10 mouse cellular contexts compared by ENCODE assay signal in genomic region chr4:53246083-53246747, GRCm38 (mm10).
DNase-seq lines count a peak whose midpoint lies in the region; ATAC-seq and TF ChIP-seq lines count a peak whose summit lies in the region.
"Had no signal": no experiment of that assay in that cellular context is flagged by ENCODE, and none has a peak within 500 bp of the region (broad histone marks: within the 10 kb centered on the region; RNA-seq: fewer than 3 reads in every experiment).

No protein-coding gene starts in this region.

- H3K4me1 ChIP-seq in lung, embryonic 14.5 days (ENCODE audit: insufficient read depth) = no peaks in the 10 kb centered on the region
- H3K4me1 ChIP-seq in kidney, postnatal 0 days (replicated peaks; ENCODE audit: insufficient read depth, low read length) = 0 out of 2 replicates have a peak, but pooled peaks cover 3% of the 10 kb centered on the region
- no peaks in the 10 kb centered on the region for H3K4me1 ChIP-seq in midbrain, embryonic 15.5 days

- DNase-seq in lung, embryonic 14.5 days = peak; percentile 37
- DNase-seq in lung, postnatal 4 days = no peak
- peak; percentile 43 for DNase-seq in c-Kit-positive CD71-positive TER-119-negative erythroid progenitor cells, embryonic 14.5 days (ENCODE audit: low read depth)
- peak; percentile 53 for DNase-seq in kidney, postnatal 0 days (ENCODE audit: low spot score)
- DNase-seq in frontal cortex, adult 2 months (ENCODE audit: extremely low spot score in 1 of 2, low spot score in 1 of 2) = no peak
- no peak for DNase-seq in spleen, postnatal 14 days (ENCODE audit: low spot score in 2 of 2)

- WGBS in lung, embryonic 14.5 days = 69% methylated on average over 15 of the region's 15 CpGs
- WGBS in kidney, postnatal 0 days = 68% methylated on average over 15 of the region's 15 CpGs
- 91% methylated on average over 15 of the region's 15 CpGs for WGBS in macrophage (ENCODE audit: missing documents)
- WGBS in midbrain, embryonic 15.5 days = 87% methylated on average over 15 of the region's 15 CpGs

- no peak overlapping the region for H3K4me2 ChIP-seq in lung, embryonic 14.5 days
- no peak overlapping the region for H3K4me2 ChIP-seq in kidney, postnatal 0 days (ENCODE audit: low read length)
- no peak overlapping the region for H3K4me2 ChIP-seq in midbrain, embryonic 15.5 days

- no peak; the same call in 1 of the 2 replicates for ATAC-seq in lung, embryonic 14.5 days (ENCODE audit: insufficient read depth)
- ATAC-seq in kidney, postnatal 0 days (replicated peaks; ENCODE audit: low FRiP score, low read depth) = peak; percentile 77; the same call in 1 of the 2 replicates
- ATAC-seq in midbrain, embryonic 15.5 days (replicated peaks) = no peak

- no peak overlapping the region for H3K27ac ChIP-seq in lung, embryonic 14.5 days (ENCODE audit: low read depth)
- H3K27ac ChIP-seq in kidney, postnatal 0 days = peak overlapping the region; percentile 54
- H3K27ac ChIP-seq in macrophage = 0 out of 2 replicates have a peak overlapping the region, but pooled peaks have one; percentile 15
- H3K27ac ChIP-seq in midbrain, embryonic 15.5 days = no peak overlapping the region
- H3K27ac ChIP-seq: left cerebral cortex, adult 2 months; stomach, postnatal 0 days had no signal

- no peak overlapping the region for H3K4me3 ChIP-seq in lung, embryonic 14.5 days (ENCODE audit: low read depth, low read length)
- no peak overlapping the region for H3K4me3 ChIP-seq in kidney, postnatal 0 days (replicated peaks; ENCODE audit: low read depth, low read length)
- H3K4me3 ChIP-seq in macrophage (ENCODE audit: inconsistent target) = no peak overlapping the region
- H3K4me3 ChIP-seq in midbrain, embryonic 15.5 days = no peak overlapping the region
- H3K4me3 ChIP-seq: left cerebral cortex, adult 2 months had no signal

- H3K9me3 ChIP-seq in lung, embryonic 14.5 days (ENCODE audit: low read depth, low read length) = no peaks in the 10 kb centered on the region
- H3K9me3 ChIP-seq in kidney, postnatal 0 days (replicated peaks; ENCODE audit: low read length) = no peaks in the 10 kb centered on the region
- no peaks in the 10 kb centered on the region for H3K9me3 ChIP-seq in midbrain, embryonic 15.5 days

- H3K36me3 ChIP-seq in lung, embryonic 14.5 days (ENCODE audit: insufficient read depth) = no peaks in the 10 kb centered on the region
- no peaks in the 10 kb centered on the region for H3K36me3 ChIP-seq in kidney, postnatal 0 days (ENCODE audit: insufficient read depth, low read length)
- H3K36me3 ChIP-seq in macrophage (ENCODE audit: inconsistent target) = no peaks in the 10 kb centered on the region
- H3K36me3 ChIP-seq in midbrain, embryonic 15.5 days (replicated peaks) = no peaks in the 10 kb centered on the region

- no peak overlapping the region for H3K9ac ChIP-seq in lung, embryonic 14.5 days
- H3K9ac ChIP-seq in kidney, postnatal 0 days (ENCODE audit: low read depth, low read length) = no peak overlapping the region
- no peak overlapping the region for H3K9ac ChIP-seq in midbrain, embryonic 15.5 days

- no peaks in the 10 kb centered on the region for H3K27me3 ChIP-seq in lung, embryonic 14.5 days (ENCODE audit: insufficient read depth, low read length)
- no peaks in the 10 kb centered on the region for H3K27me3 ChIP-seq in kidney, postnatal 0 days (ENCODE audit: insufficient read depth, low read length)
- no peaks in the 10 kb centered on the region for H3K27me3 ChIP-seq in midbrain, embryonic 15.5 days (replicated peaks)

- TF ChIP-seq CTCF in lung, embryonic 14.5 days (IDR thresholded peaks at IDR 0.05; ENCODE audit: low read depth) = no peak
- TF ChIP-seq CTCF in kidney, postnatal 0 days (IDR thresholded peaks at IDR 0.05; ENCODE audit: low read depth) = no peak

- H3K79me2 ChIP-seq in macrophage (ENCODE audit: inconsistent target) = no peaks in the 10 kb centered on the region

Comparison
In these comparisons a context has a peak if more than half of its experiments do, and no peak if none do; other contexts are left out.
1. DNase-seq: peak in lung, embryonic 14.5 days (single experiment), c-Kit-positive CD71-positive TER-119-negative erythroid progenitor cells, embryonic 14.5 days (single experiment) and kidney, postnatal 0 days (single experiment); none in lung, postnatal 4 days (0 of 2), frontal cortex, adult 2 months (0 of 2) and spleen, postnatal 14 days (0 of 2).
2. H3K27ac ChIP-seq: peak in kidney, postnatal 0 days (single experiment) and macrophage (single experiment); none in lung, embryonic 14.5 days (single experiment) and midbrain, embryonic 15.5 days (single experiment).